Mouse (Mus musculus): ENCODE results near the gene Atp10b. TPM values are rescaled to one million over a fixed set of nuclear protein-coding genes. Genes with fewer than 3 reads are reported as not detected.
A peak's percentile ranks its signal among the peaks of the same experiment; 100 is the strongest.
"Not testable (repeated sequence)": the region's sequence is repeated elsewhere in the genome, so short reads cannot be mapped to it uniquely, and the experiment has no call there.

Atp10b gene
- 0.13 and 0.23 TPM in 2 replicates for polyA plus RNA-seq (2015; fragmentation: Nextera tagmentation; extraction: Ambion mirVana)

GRCm38 (mm10) chr11:43149577-43149976 is at the start of gene Atp10b:
Gene Atp10b (plus strand): TSS chr11:43149877.
- no peaks in the 10 kb centered on the region for H3K4me1 ChIP-seq
- no peak within 1 kb of the TSS for H3K4me2 ChIP-seq (replicated peaks)
- 77% methylated on average over 1 of the region's 1 CpGs for WGBS
- no peak within 1 kb of the TSS for H3K27ac ChIP-seq (replicated peaks)
- no peak within 1 kb of the TSS for H3K9ac ChIP-seq (replicated peaks)
- no peak within 1 kb of the TSS for H3K4me3 ChIP-seq
- no peaks in the 10 kb centered on the region for H3K9me3 ChIP-seq
- H3K36me3 ChIP-seq = no peaks in the 10 kb centered on the region
- no peaks in the 10 kb centered on the region for H3K27me3 ChIP-seq
- ATAC-seq (replicated peaks) = no peak

GRCm38 (mm10) chr11:43101357-43101756 is 48.3 kb upstream of the Atp10b start:
- no peak for ATAC-seq (replicated peaks)
- Histone ChIP-seq H3K9ac (replicated peaks) (no peak overlapping the region), H3K9me3 (no peaks in the 10 kb centered on the region), H3K27me3 (no peaks in the 10 kb centered on the region), H3K27ac (replicated peaks) (no peak overlapping the region), H3K36me3 (no peaks in the 10 kb centered on the region), H3K4me1 (no peaks in the 10 kb centered on the region), H3K4me3 (no peak overlapping the region), H3K4me2 (replicated peaks) (no peak overlapping the region)
- WGBS = 68% methylated on average over 1 of the region's 1 CpGs

- Histone ChIP-seq H3K4me1 (no peaks in the 10 kb centered on the region), H3K4me2 (replicated peaks) (no peak overlapping the region), H3K36me3 (no peaks in the 10 kb centered on the region), H3K27ac (replicated peaks) (no peak overlapping the region), H3K4me3 (no peak overlapping the region), H3K27me3 (no peaks in the 10 kb centered on the region), H3K9ac (replicated peaks) (no peak overlapping the region), H3K9me3 (no peaks in the 10 kb centered on the region)
- WGBS = 86% methylated on average over 4 of the region's 4 CpGs
- no peak for ATAC-seq (replicated peaks)
Observed at GRCm38 (mm10) chr11:43125908-43126477, 23.7 kb upstream of the Atp10b start.

- not testable (repeated sequence) for ATAC-seq (replicated peaks); H3K27me3 ChIP-seq; H3K4me3 ChIP-seq; H3K27ac ChIP-seq (replicated peaks); H3K9me3 ChIP-seq; H3K9ac ChIP-seq (replicated peaks); H3K4me1 ChIP-seq; H3K4me2 ChIP-seq (replicated peaks); H3K36me3 ChIP-seq
- 85% methylated on average over 12 of the region's 12 CpGs for WGBS
Observed at GRCm38 (mm10) chr11:43126573-43126972, 23.1 kb upstream of the Atp10b start.

GRCm38 (mm10) chr11:43141296-43141695 is 8.4 kb upstream of the Atp10b start:
- no peak for ATAC-seq (replicated peaks)
- 100% methylated on average over 1 of the region's 1 CpGs for WGBS
- H3K4me2 ChIP-seq (replicated peaks) = no peak overlapping the region

GRCm38 (mm10) chr11:43142811-43143210 is 6.9 kb upstream of the Atp10b start:
- no peak for ATAC-seq (replicated peaks)

More at GRCm38 (mm10) chr11:43141296-43141695, 8.4 kb upstream of the Atp10b start:
- Histone ChIP-seq H3K9me3 (no peaks in the 10 kb centered on the region), H3K4me1 (no peaks in the 10 kb centered on the region), H3K4me3 (no peak overlapping the region), H3K27me3 (no peaks in the 10 kb centered on the region), H3K36me3 (no peaks in the 10 kb centered on the region), H3K27ac (replicated peaks) (no peak overlapping the region), H3K9ac (replicated peaks) (no peak overlapping the region)

GRCm38 (mm10) chr11:43144178-43144577 is 5.5 kb upstream of the Atp10b start:
- Histone ChIP-seq H3K9ac (replicated peaks) (no peak overlapping the region), H3K4me3 (no peak overlapping the region), H3K4me2 (replicated peaks) (no peak overlapping the region), H3K27ac (replicated peaks) (no peak overlapping the region), H3K9me3 (no peaks in the 10 kb centered on the region), H3K4me1 (no peaks in the 10 kb centered on the region), H3K27me3 (no peaks in the 10 kb centered on the region), H3K36me3 (no peaks in the 10 kb centered on the region)
- 86% methylated on average over 1 of the region's 1 CpGs for WGBS
- no peak for ATAC-seq (replicated peaks)

More at GRCm38 (mm10) chr11:43142811-43143210, 6.9 kb upstream of the Atp10b start:
- Histone ChIP-seq H3K9me3 (no peaks in the 10 kb centered on the region), H3K9ac (replicated peaks) (no peak overlapping the region), H3K4me2 (replicated peaks) (no peak overlapping the region), H3K36me3 (no peaks in the 10 kb centered on the region), H3K27me3 (no peaks in the 10 kb centered on the region), H3K4me1 (no peaks in the 10 kb centered on the region), H3K27ac (replicated peaks) (no peak overlapping the region), H3K4me3 (no peak overlapping the region)
- WGBS = 88% methylated on average over 1 of the region's 1 CpGs

- not testable (repeated sequence) for H3K27ac ChIP-seq (replicated peaks); H3K36me3 ChIP-seq; H3K27me3 ChIP-seq; H3K9me3 ChIP-seq; H3K9ac ChIP-seq (replicated peaks); ATAC-seq (replicated peaks); H3K4me2 ChIP-seq (replicated peaks); H3K4me3 ChIP-seq; H3K4me1 ChIP-seq
- 68% methylated on average over 2 of the region's 2 CpGs for WGBS
Observed at GRCm38 (mm10) chr11:43144882-43145281, 4.8 kb upstream of the Atp10b start.

GRCm38 (mm10) chr11:43147380-43147779 is 2.3 kb upstream of the Atp10b start:
- H3K27ac ChIP-seq (replicated peaks) = no peak overlapping the region
- no peak overlapping the region for H3K4me3 ChIP-seq
- H3K27me3 ChIP-seq = no peaks in the 10 kb centered on the region
- H3K9ac ChIP-seq (replicated peaks) = no peak overlapping the region
- H3K36me3 ChIP-seq = no peaks in the 10 kb centered on the region
- peak; percentile 74 for ATAC-seq (replicated peaks)
- no peaks in the 10 kb centered on the region for H3K4me1 ChIP-seq
- no peak overlapping the region for H3K4me2 ChIP-seq (replicated peaks)
- no peaks in the 10 kb centered on the region for H3K9me3 ChIP-seq
- 21% methylated on average over 2 of the region's 2 CpGs for WGBS

- no peaks in the 10 kb centered on the region for H3K36me3 ChIP-seq
- H3K4me1 ChIP-seq = no peaks in the 10 kb centered on the region
- H3K9me3 ChIP-seq = no peaks in the 10 kb centered on the region
- H3K27me3 ChIP-seq = no peaks in the 10 kb centered on the region
- no peak overlapping the region for H3K4me2 ChIP-seq (replicated peaks)
- no peak overlapping the region for H3K4me3 ChIP-seq
- ATAC-seq (replicated peaks) = no peak
- H3K9ac ChIP-seq (replicated peaks) = no peak overlapping the region
- no peak overlapping the region for H3K27ac ChIP-seq (replicated peaks)
- WGBS = 93% methylated on average over 1 of the region's 1 CpGs
Observed at GRCm38 (mm10) chr11:43148341-43148740, 1.3 kb upstream of the Atp10b start.

GRCm38 (mm10) chr11:43155004-43155403 is 5.3 kb downstream of the Atp10b start:
- no peaks in the 10 kb centered on the region for H3K36me3 ChIP-seq
- 97% methylated on average over 1 of the region's 1 CpGs for WGBS

GRCm38 (mm10) chr11:43155417-43155816 is 5.7 kb downstream of the Atp10b start:
- Histone ChIP-seq H3K36me3 (no peaks in the 10 kb centered on the region), H3K4me2 (replicated peaks) (no peak overlapping the region), H3K4me3 (no peak overlapping the region), H3K4me1 (no peaks in the 10 kb centered on the region), H3K9me3 (no peaks in the 10 kb centered on the region), H3K9ac (replicated peaks) (no peak overlapping the region), H3K27ac (replicated peaks) (no peak overlapping the region), H3K27me3 (no peaks in the 10 kb centered on the region)
- WGBS = 86% methylated on average over 2 of the region's 2 CpGs
- no peak for ATAC-seq (replicated peaks)

More at GRCm38 (mm10) chr11:43155004-43155403, 5.3 kb downstream of the Atp10b start:
- no peak overlapping the region for H3K9ac ChIP-seq (replicated peaks)
- H3K27ac ChIP-seq (replicated peaks) = no peak overlapping the region
- ATAC-seq (replicated peaks) = no peak
- H3K9me3 ChIP-seq = no peaks in the 10 kb centered on the region
- H3K27me3 ChIP-seq = no peaks in the 10 kb centered on the region
- no peak overlapping the region for H3K4me2 ChIP-seq (replicated peaks)
- H3K4me3 ChIP-seq = no peak overlapping the region
- H3K4me1 ChIP-seq = no peaks in the 10 kb centered on the region

GRCm38 (mm10) chr11:43158814-43159213 is 9.1 kb downstream of the Atp10b start:
- WGBS = 32% methylated on average over 1 of the region's 1 CpGs
- Histone ChIP-seq H3K4me1 (no peaks in the 10 kb centered on the region), H3K4me3 (no peak overlapping the region), H3K9ac (replicated peaks) (no peak overlapping the region), H3K4me2 (replicated peaks) (no peak overlapping the region), H3K9me3 (no peaks in the 10 kb centered on the region), H3K27me3 (no peaks in the 10 kb centered on the region), H3K27ac (replicated peaks) (no peak overlapping the region), H3K36me3 (no peaks in the 10 kb centered on the region)
- ATAC-seq (replicated peaks) = no peak

All from forebrain, embryonic 15.5 days (tissue).